Comparison of ENCODE assay signal across 8 mouse cellular contexts in genomic region chr11:79908600-79909483, GRCm38 (mm10). TPM values are rescaled to one million over a fixed set of nuclear protein-coding genes. Genes with fewer than 3 reads are reported as not detected.
A peak's percentile ranks its signal among the peaks of the same experiment; 100 is the strongest.
DNase-seq lines count a peak whose midpoint lies in the region; ATAC-seq lines count a peak whose summit lies in the region.

No protein-coding gene starts in this region.

- no peak overlapping the region for H3K9ac ChIP-seq in embryonic facial prominence, embryonic 12.5 days

- intact Hi-C loops in left cerebral cortex, postnatal 14 days (cut with DNase I) = no loop called here

- no peaks in the 10 kb centered on the region for H3K36me3 ChIP-seq in embryonic facial prominence, embryonic 12.5 days
- H3K36me3 ChIP-seq in embryonic facial prominence, embryonic 10.5 days (replicated peaks) = no peaks in the 10 kb centered on the region

- peaks cover 10% of the 10 kb centered on the region for H3K4me1 ChIP-seq in embryonic facial prominence, embryonic 12.5 days
- peaks cover 9% of the 10 kb centered on the region; the same call in 1 of the 2 replicates for H3K4me1 ChIP-seq in embryonic facial prominence, embryonic 10.5 days

- no peak overlapping the region for H3K4me2 ChIP-seq in embryonic facial prominence, embryonic 12.5 days (replicated peaks)

- 0 out of 2 replicates have a peak, but pooled peaks have one; percentile 64 for ATAC-seq in embryonic facial prominence, embryonic 12.5 days (ENCODE audit: insufficient number of reproducible peaks, insufficient read depth, low FRiP score, low TSS enrichment)

- no peak overlapping the region for H3K27ac ChIP-seq in embryonic facial prominence, embryonic 12.5 days
- no peak overlapping the region for H3K27ac ChIP-seq in embryonic facial prominence, embryonic 10.5 days (replicated peaks)

- no peak overlapping the region for H3K4me3 ChIP-seq in embryonic facial prominence, embryonic 12.5 days
- no peak overlapping the region for H3K4me3 ChIP-seq in embryonic facial prominence, embryonic 10.5 days

- no peaks in the 10 kb centered on the region for H3K9me3 ChIP-seq in embryonic facial prominence, embryonic 12.5 days
- H3K9me3 ChIP-seq in embryonic facial prominence, embryonic 10.5 days = no peaks in the 10 kb centered on the region

- no peak for DNase-seq in embryonic facial prominence, embryonic 10.5 days (ENCODE audit: low spot score)
- peak; percentile 17 for DNase-seq in ovary, postnatal 36 days (ENCODE audit: low spot score)
- DNase-seq in ovary, adult 18-20 months (ENCODE audit: low spot score) = no peak
- peak; percentile 16 to 60 for DNase-seq in frontal cortex, postnatal 36 days (ENCODE audit: low spot score in 2 of 2)
- peak; percentile 43 to 56 for DNase-seq in left cerebral cortex, postnatal 14 days (ENCODE audit: low spot score in 2 of 2)
- DNase-seq in testis, postnatal 14 days (ENCODE audit: low spot score) = peak; percentile 24
- no peak for DNase-seq in adrenal gland, postnatal 4 days (ENCODE audit: low spot score in 2 of 2)

- WGBS in embryonic facial prominence, embryonic 12.5 days = 58% methylated on average over 14 of the region's 14 CpGs
- WGBS in embryonic facial prominence, embryonic 10.5 days = 82% methylated on average over 14 of the region's 14 CpGs

- no peaks in the 10 kb centered on the region for H3K27me3 ChIP-seq in embryonic facial prominence, embryonic 12.5 days
- H3K27me3 ChIP-seq in embryonic facial prominence, embryonic 10.5 days (replicated peaks; ENCODE audit: low read depth, poor library complexity, severe bottlenecking) = no peaks in the 10 kb centered on the region

RNA-seq across cellular contexts. Expression of gene Utp6, which starts 53.3 kb away (rescaled TPM):
- polyA plus RNA-seq in embryonic facial prominence, embryonic 12.5 days (2016; fragmentation: Nextera tagmentation; extraction: Ambion mirVana) = 64.7 and 69.8 TPM in 2 replicates
- 72.4 and 74.1 TPM in 2 replicates for polyA plus RNA-seq in embryonic facial prominence, embryonic 10.5 days (2016; fragmentation: Nextera tagmentation; extraction: Ambion mirVana)
- 10 to 100 TPM; 26.3 to 26.9 TPM for total RNA-seq in left cerebral cortex, postnatal 14 days (2021)
- 10 to 100 TPM; 35.3 to 39.7 TPM for total RNA-seq in adrenal gland, postnatal 4 days (2021)

Comparison
In these comparisons a context has a peak if more than half of its experiments do, and no peak if none do; other contexts are left out.
1. DNase-seq: peak in ovary, postnatal 36 days (single experiment), frontal cortex, postnatal 36 days (2 of 2), left cerebral cortex, postnatal 14 days (2 of 2) and testis, postnatal 14 days (single experiment); none in embryonic facial prominence, embryonic 10.5 days (single experiment), ovary, adult 18-20 months (single experiment) and adrenal gland, postnatal 4 days (0 of 2).